Mouse (Mus musculus): ENCODE data around the gene Gorasp1. TPM values are rescaled to one million over a fixed set of nuclear protein-coding genes. Genes with fewer than 3 reads are reported as not detected.

The Gorasp1 gene
- polyA plus RNA-seq, 1 experiment from 2014 or later: 25.7 TPM

GRCm38 (mm10) chr9:119948804-119949203 lies 11.4 kb upstream of the Gorasp1 start:
- Histone ChIP-seq H3K4me2 (no peak overlapping the region), H3K27me3 (replicated peaks) (no peaks in the 10 kb centered on the region), H3K36me3 (no peaks in the 10 kb centered on the region), H3K27ac (replicated peaks) (no peak overlapping the region), H3K9ac (replicated peaks) (no peak overlapping the region), H3K4me3 (replicated peaks) (no peak overlapping the region), H3K4me1 (no peaks in the 10 kb centered on the region), H3K9me3 (replicated peaks) (no peaks in the 10 kb centered on the region)
- 56% methylated on average over 3 of the region's 3 CpGs for WGBS
- ATAC-seq (ENCODE audit: low FRiP score): no peak

GRCm38 (mm10) chr9:119945173-119945900 lies 8.0 kb upstream of the Gorasp1 start:
- Histone ChIP-seq H3K4me1 (no peaks in the 10 kb centered on the region), H3K27me3 (replicated peaks) (no peaks in the 10 kb centered on the region), H3K36me3 (no peaks in the 10 kb centered on the region), H3K4me2 (no peak overlapping the region), H3K9ac (replicated peaks) (no peak overlapping the region), H3K9me3 (replicated peaks) (no peaks in the 10 kb centered on the region), H3K27ac (replicated peaks) (no peak overlapping the region), H3K4me3 (replicated peaks) (no peak overlapping the region)
- WGBS: 78% methylated on average over 12 of the region's 12 CpGs
- ATAC-seq (ENCODE audit: low FRiP score): no peak

- no peaks in the 10 kb centered on the region for H3K4me1 ChIP-seq
- WGBS: 75% methylated on average over 1 of the region's 1 CpGs
- H3K27me3 ChIP-seq (replicated peaks): no peaks in the 10 kb centered on the region
- no peak overlapping the region for H3K27ac ChIP-seq (replicated peaks)
- H3K9ac ChIP-seq (replicated peaks): no peak overlapping the region
- no peak for ATAC-seq (ENCODE audit: low FRiP score)
- no peaks in the 10 kb centered on the region for H3K36me3 ChIP-seq
- H3K4me2 ChIP-seq: no peak overlapping the region
- no peaks in the 10 kb centered on the region for H3K9me3 ChIP-seq (replicated peaks)
- no peak overlapping the region for H3K4me3 ChIP-seq (replicated peaks)
Measured at GRCm38 (mm10) chr9:119943326-119943725, 6.0 kb upstream of the Gorasp1 start.

GRCm38 (mm10) chr9:119941861-119942260 lies 4.5 kb upstream of the Gorasp1 start:
- H3K36me3 ChIP-seq: no peaks in the 10 kb centered on the region
- H3K27ac ChIP-seq (replicated peaks): no peak overlapping the region
- H3K4me1 ChIP-seq: peaks cover 8% of the 10 kb centered on the region
- H3K27me3 ChIP-seq (replicated peaks): no peaks in the 10 kb centered on the region
- WGBS: 90% methylated on average over 14 of the region's 14 CpGs
- H3K4me2 ChIP-seq: no peak overlapping the region
- no peak overlapping the region for H3K9ac ChIP-seq (replicated peaks)
- no peak for ATAC-seq (ENCODE audit: low FRiP score)
- no peaks in the 10 kb centered on the region for H3K9me3 ChIP-seq (replicated peaks)
- H3K4me3 ChIP-seq (replicated peaks): no peak overlapping the region

GRCm38 (mm10) chr9:119941407-119941806 lies 4.0 kb upstream of the Gorasp1 start:
- Histone ChIP-seq H3K4me3 (replicated peaks) (no peak overlapping the region), H3K9ac (replicated peaks) (no peak overlapping the region), H3K4me1 (peaks cover 12% of the 10 kb centered on the region), H3K9me3 (replicated peaks) (no peaks in the 10 kb centered on the region), H3K27ac (replicated peaks) (no peak overlapping the region), H3K36me3 (no peaks in the 10 kb centered on the region), H3K27me3 (replicated peaks) (no peaks in the 10 kb centered on the region), H3K4me2 (no peak overlapping the region)
- ATAC-seq (ENCODE audit: low FRiP score): no peak
- WGBS: 89% methylated on average over 5 of the region's 5 CpGs

- H3K4me3 ChIP-seq (replicated peaks): no peak overlapping the region
- no peaks in the 10 kb centered on the region for H3K27me3 ChIP-seq (replicated peaks)
- no peak for ATAC-seq (ENCODE audit: low FRiP score)
- 91% methylated on average over 10 of the region's 10 CpGs for WGBS
- H3K9me3 ChIP-seq (replicated peaks): no peaks in the 10 kb centered on the region
- no peak overlapping the region for H3K9ac ChIP-seq (replicated peaks)
- H3K4me2 ChIP-seq: no peak overlapping the region
- H3K36me3 ChIP-seq: no peaks in the 10 kb centered on the region
- peaks cover 20% of the 10 kb centered on the region for H3K4me1 ChIP-seq
- H3K27ac ChIP-seq (replicated peaks): no peak overlapping the region
Measured at GRCm38 (mm10) chr9:119939646-119940045, 2.3 kb upstream of the Gorasp1 start.

- Histone ChIP-seq H3K4me3 (replicated peaks) (no peak overlapping the region), H3K4me2 (no peak overlapping the region), H3K27me3 (replicated peaks) (no peaks in the 10 kb centered on the region), H3K27ac (replicated peaks) (no peak overlapping the region), H3K9me3 (replicated peaks) (no peaks in the 10 kb centered on the region), H3K36me3 (no peaks in the 10 kb centered on the region), H3K4me1 (peaks cover 20% of the 10 kb centered on the region), H3K9ac (replicated peaks) (no peak overlapping the region)
- WGBS: 73% methylated on average over 4 of the region's 4 CpGs
- ATAC-seq (ENCODE audit: low FRiP score): no peak
Measured at GRCm38 (mm10) chr9:119938496-119938895, 1.1 kb upstream of the Gorasp1 start.

GRCm38 (mm10) chr9:119933675-119934074 lies 3.7 kb downstream of the Gorasp1 start:
- ATAC-seq (ENCODE audit: low FRiP score): no peak
- no peaks in the 10 kb centered on the region for H3K9me3 ChIP-seq (replicated peaks)
- peaks cover 32% of the 10 kb centered on the region for H3K36me3 ChIP-seq
- peaks cover 20% of the 10 kb centered on the region for H3K4me1 ChIP-seq
- H3K9ac ChIP-seq (replicated peaks): no peak overlapping the region
- H3K27ac ChIP-seq (replicated peaks): no peak overlapping the region
- no peaks in the 10 kb centered on the region for H3K27me3 ChIP-seq (replicated peaks)
- H3K4me3 ChIP-seq (replicated peaks): no peak overlapping the region
- over 99% methylated on average over 6 of the region's 6 CpGs for WGBS
- no peak overlapping the region for H3K4me2 ChIP-seq

GRCm38 (mm10) chr9:119932358-119932757 lies 5.0 kb downstream of the Gorasp1 start:
- H3K27ac ChIP-seq (replicated peaks): no peak overlapping the region
- peaks cover 45% of the 10 kb centered on the region for H3K36me3 ChIP-seq
- no peaks in the 10 kb centered on the region for H3K27me3 ChIP-seq (replicated peaks)
- 91% methylated on average over 12 of the region's 12 CpGs for WGBS
- ATAC-seq (ENCODE audit: low FRiP score): no peak
- no peak overlapping the region for H3K4me2 ChIP-seq
- H3K9me3 ChIP-seq (replicated peaks): no peaks in the 10 kb centered on the region
- peaks cover 13% of the 10 kb centered on the region for H3K4me1 ChIP-seq
- H3K9ac ChIP-seq (replicated peaks): no peak overlapping the region
- no peak overlapping the region for H3K4me3 ChIP-seq (replicated peaks)

- no peak overlapping the region for H3K4me3 ChIP-seq (replicated peaks)
- no peak for ATAC-seq (ENCODE audit: low FRiP score)
- H3K36me3 ChIP-seq: peaks cover 83% of the 10 kb centered on the region
- H3K27me3 ChIP-seq (replicated peaks): no peaks in the 10 kb centered on the region
- H3K9me3 ChIP-seq (replicated peaks): no peaks in the 10 kb centered on the region
- WGBS: 88% methylated on average over 5 of the region's 5 CpGs
- no peak overlapping the region for H3K27ac ChIP-seq (replicated peaks)
- no peak overlapping the region for H3K4me2 ChIP-seq
- H3K4me1 ChIP-seq: no peaks in the 10 kb centered on the region
- no peak overlapping the region for H3K9ac ChIP-seq (replicated peaks)
Measured at GRCm38 (mm10) chr9:119926497-119926896, 10.9 kb downstream of the Gorasp1 start.

GRCm38 (mm10) chr9:119925729-119926128 lies 11.6 kb downstream of the Gorasp1 start:
- ATAC-seq (ENCODE audit: low FRiP score): no peak
- Histone ChIP-seq H3K9me3 (replicated peaks) (no peaks in the 10 kb centered on the region), H3K27me3 (replicated peaks) (no peaks in the 10 kb centered on the region), H3K4me1 (no peaks in the 10 kb centered on the region), H3K36me3 (peaks cover 85% of the 10 kb centered on the region), H3K27ac (replicated peaks) (no peak overlapping the region), H3K4me2 (no peak overlapping the region), H3K9ac (replicated peaks) (no peak overlapping the region), H3K4me3 (replicated peaks) (no peak overlapping the region)
- WGBS: 71% methylated on average over 8 of the region's 8 CpGs

GRCm38 (mm10) chr9:119925120-119925657 lies 12.2 kb downstream of the Gorasp1 start:
- Histone ChIP-seq H3K27ac (replicated peaks) (no peak overlapping the region), H3K27me3 (replicated peaks) (no peaks in the 10 kb centered on the region), H3K4me3 (replicated peaks) (no peak overlapping the region), H3K36me3 (peaks cover 86% of the 10 kb centered on the region), H3K9me3 (replicated peaks) (no peaks in the 10 kb centered on the region), H3K4me2 (no peak overlapping the region), H3K4me1 (no peaks in the 10 kb centered on the region), H3K9ac (replicated peaks) (no peak overlapping the region)
- 90% methylated on average over 16 of the region's 16 CpGs for WGBS
- no peak for ATAC-seq (ENCODE audit: low FRiP score)

Data from neural tube, embryonic 15.5 days (tissue).